Mouse (Mus musculus) MEL (cell line): Measurements from ENCODE around the gene Cd163.

Experiments
- CHD2 ChIP-seq: IDR thresholded peaks from 2 replicates; pipeline ENCODE4 v1.6.1; 2011; ENCODE audit warnings: low read length, improper control_type of control experiment
- CTCF ChIP-seq, 3 experiments: IDR thresholded peaks in 2 of 3; conservative IDR thresholded peaks in 1 of 3; 2 replicates each; pipeline ENCODE4 v1.5.1; 2011 to 2012; ENCODE audit warnings: low read length in 3 of 3, low read depth in 2 of 3, mild to moderate bottlenecking in 2 of 3, improper control_type of control experiment in 1 of 3, inconsistent platforms in 1 of 3, mixed read lengths in 1 of 3, moderate library complexity in 1 of 3; ENCODE audit not compliant: control insufficient read depth in 1 of 3, insufficient read depth in 1 of 3, poor library complexity in 1 of 3, severe bottlenecking in 1 of 3
- E2F4 ChIP-seq: IDR thresholded peaks from 2 replicates; pipeline ENCODE4 v1.6.1; 2011; ENCODE audit warnings: low read depth, low read length, improper control_type of control experiment, borderline replicate concordance
- EP300 ChIP-seq, 2 experiments: IDR thresholded peaks; 2 replicates each; pipeline ENCODE4 v1.6.1; 2011; ENCODE audit warnings: improper control_type of control experiment in 2 of 2, low read length in 2 of 2, low read depth in 1 of 2, mild to moderate bottlenecking in 1 of 2
- GABPA ChIP-seq: IDR thresholded peaks from 2 replicates; pipeline ENCODE4 v1.6.1; 2012; ENCODE audit warnings: low read depth, mild to moderate bottlenecking, inconsistent platforms, low read length, improper control_type of control experiment, moderate library complexity
- KAT2A ChIP-seq: conservative IDR thresholded peaks from 2 replicates; pipeline ENCODE4 v1.6.1; 2012; ENCODE audit warnings: low read depth, low read length, improper control_type of control experiment, inconsistent platforms
- MAFK ChIP-seq: IDR thresholded peaks from 2 replicates; pipeline ENCODE4 v1.6.1; 2011; ENCODE audit warnings: low read depth, mild to moderate bottlenecking, low read length, improper control_type of control experiment, borderline replicate concordance
- MYB ChIP-seq: IDR thresholded peaks from 2 replicates; pipeline ENCODE4 v1.6.1; 2011; ENCODE audit warnings: mild to moderate bottlenecking, low read depth, low read length, improper control_type of control experiment
- POLR2AphosphoS5 ChIP-seq: IDR thresholded peaks from 2 replicates; pipeline ENCODE4 v1.6.1; 2012; ENCODE audit warnings: low read depth, borderline replicate concordance, mild to moderate bottlenecking, inconsistent platforms, low read length, moderate library complexity, mixed read lengths
- RAD21 ChIP-seq: IDR thresholded peaks from 2 replicates; pipeline ENCODE4 v1.6.1; 2011; ENCODE audit warnings: mild to moderate bottlenecking, low read depth, low read length, improper control_type of control experiment
- TCF12 ChIP-seq: IDR thresholded peaks from 2 replicates; pipeline ENCODE4 v1.6.1; 2014; ENCODE audit warnings: low read depth, mild to moderate bottlenecking, inconsistent platforms, low read length, improper control_type of control experiment, moderate library complexity
- USF2 ChIP-seq, 2 experiments: IDR thresholded peaks; 2 replicates each; pipeline ENCODE4 v1.6.1; 2011 to 2012; ENCODE audit warnings: improper control_type of control experiment in 2 of 2, low read length in 2 of 2, borderline replicate concordance in 1 of 2, inconsistent platforms in 1 of 2, low read depth in 1 of 2, mild to moderate bottlenecking in 1 of 2; ENCODE audit not compliant: insufficient read depth in 1 of 2
- ZKSCAN1 ChIP-seq: IDR thresholded peaks from 2 replicates; pipeline ENCODE4 v1.6.1; 2012; ENCODE audit warnings: low read depth, mild to moderate bottlenecking, inconsistent platforms, low read length, improper control_type of control experiment, moderate library complexity
- ZNF384 ChIP-seq: IDR thresholded peaks from 2 replicates; pipeline ENCODE4 v1.6.1; 2012; ENCODE audit warnings: low read depth, mild to moderate bottlenecking, inconsistent platforms, low read length, improper control_type of control experiment

- no peak for TF ChIP-seq EP300 (IDR thresholded peaks at IDR 0.05; ENCODE audit: low read depth in 1 of 2, low read length in 2 of 2)
- TF ChIP-seq ZNF384: no peak
- no peak for TF ChIP-seq USF2 (IDR thresholded peaks at IDR 0.05; ENCODE audit: borderline replicate concordance in 1 of 2, insufficient read depth in 1 of 2, low read depth in 1 of 2, low read length in 2 of 2)
- TF ChIP-seq CTCF (IDR thresholded peaks at IDR 0.05 in 2 of 3, conservative IDR thresholded peaks at IDR 0.05 in 1 of 3; ENCODE audit: control insufficient read depth in 1 of 3, insufficient read depth in 1 of 3, low read depth in 2 of 3, low read length in 3 of 3, poor library complexity in 1 of 3, severe bottlenecking in 1 of 3): no peak
- no peak for TF ChIP-seq POLR2AphosphoS5
- TF ChIP-seq TCF12: no peak
- no peak for TF ChIP-seq CHD2
- TF ChIP-seq ZKSCAN1: no peak
- no peak for TF ChIP-seq RAD21
- TF ChIP-seq MAFK: no peak
- no peak for TF ChIP-seq KAT2A
- no peak for TF ChIP-seq E2F4
- TF ChIP-seq GABPA: no peak
- no peak for TF ChIP-seq MYB
Measured at GRCm38 (mm10) chr6:124255721-124256470, 48.6 kb upstream of the Cd163 start.
